Mouse (Mus musculus): ENCODE measurements around the gene Clcf1. TPM values are rescaled to one million over a fixed set of nuclear protein-coding genes. Genes with fewer than 3 reads are reported as not detected.

Clcf1 gene
- polyA plus RNA-seq (2015; fragmentation: Nextera tagmentation; extraction: Ambion mirVana) = 9.0 and 10.0 TPM in 2 replicates

GRCm38 (mm10) chr19:4214071-4214770, at the start of gene Clcf1, which contains the start of gene AC109138.7:
Gene Clcf1 (plus strand): TSS chr19:4214238.
Gene AC109138.7 (plus strand): TSS chr19:4214357.
- H3K9me3 ChIP-seq = no peaks in the 10 kb centered on the region
- peaks cover 63% of the 10 kb centered on the region for H3K4me1 ChIP-seq
- H3K4me2 ChIP-seq (replicated peaks) = peak within 1 kb of the TSS; percentile 88
- ATAC-seq (ENCODE audit: low FRiP score, low read depth) = peak; percentile 55
- peaks cover 6% of the 10 kb centered on the region; the same call in 1 of the 2 replicates for H3K27me3 ChIP-seq
- H3K27ac ChIP-seq = peak within 1 kb of the TSS; percentile 93
- peak within 1 kb of the TSS; percentile 99 for H3K9ac ChIP-seq
- H3K4me3 ChIP-seq = peak within 1 kb of the TSS; percentile 92
- no peaks in the 10 kb centered on the region for H3K36me3 ChIP-seq
- WGBS = under 1% methylated on average over 47 of the region's 49 CpGs

GRCm38 (mm10) chr19:4164721-4165120, 49.3 kb upstream of the Clcf1 start:
- Histone ChIP-seq H3K9ac (no peak overlapping the region), H3K4me2 (replicated peaks) (no peak overlapping the region), H3K9me3 (no peaks in the 10 kb centered on the region), H3K4me1 (peaks cover 15% of the 10 kb centered on the region), H3K27ac (no peak overlapping the region), H3K4me3 (no peak overlapping the region), H3K27me3 (no peaks in the 10 kb centered on the region), H3K36me3 (peaks cover 18% of the 10 kb centered on the region)
- no peak for ATAC-seq (ENCODE audit: low FRiP score, low read depth)
- 68% methylated on average over 2 of the region's 2 CpGs for WGBS

GRCm38 (mm10) chr19:4166678-4167476, 47.2 kb upstream of the Clcf1 start:
- ATAC-seq (ENCODE audit: low FRiP score, low read depth) = no peak
- no peaks in the 10 kb centered on the region for H3K27me3 ChIP-seq
- no peak overlapping the region for H3K9ac ChIP-seq
- no peak overlapping the region for H3K4me2 ChIP-seq (replicated peaks)
- 78% methylated on average over 9 of the region's 9 CpGs for WGBS
- peaks cover 35% of the 10 kb centered on the region for H3K4me1 ChIP-seq
- H3K27ac ChIP-seq = no peak overlapping the region
- H3K9me3 ChIP-seq = no peaks in the 10 kb centered on the region
- H3K36me3 ChIP-seq = 0 out of 2 replicates have a peak, but pooled peaks cover under 1% of the 10 kb centered on the region
- no peak overlapping the region for H3K4me3 ChIP-seq

- Histone ChIP-seq H3K4me3 (peak overlapping the region; percentile 52), H3K27ac (peak overlapping the region; percentile 88), H3K4me1 (peaks cover 26% of the 10 kb centered on the region), H3K36me3 (no peaks in the 10 kb centered on the region), H3K9ac (peak overlapping the region; percentile 84), H3K27me3 (no peaks in the 10 kb centered on the region), H3K9me3 (no peaks in the 10 kb centered on the region), H3K4me2 (replicated peaks) (peak overlapping the region; percentile 89)
- under 1% methylated on average over 43 of the region's 43 CpGs for WGBS
- peak; percentile 96 for ATAC-seq (ENCODE audit: low FRiP score, low read depth)
These were observed 44.7 kb upstream of the Clcf1 start for GRCm38 (mm10) chr19:4169378-4169784.

- peak overlapping the region; percentile 88 for H3K27ac ChIP-seq
- H3K27me3 ChIP-seq = no peaks in the 10 kb centered on the region
- peak overlapping the region; percentile 89 for H3K4me2 ChIP-seq (replicated peaks)
- peak; percentile 49 for ATAC-seq (ENCODE audit: low FRiP score, low read depth)
- H3K36me3 ChIP-seq = no peaks in the 10 kb centered on the region
- H3K4me1 ChIP-seq = peaks cover 26% of the 10 kb centered on the region
- H3K4me3 ChIP-seq = peak overlapping the region; percentile 52
- WGBS = 6% methylated on average over 27 of the region's 27 CpGs
- H3K9me3 ChIP-seq = no peaks in the 10 kb centered on the region
- H3K9ac ChIP-seq = peak overlapping the region; percentile 84
These were observed 44.2 kb upstream of the Clcf1 start for GRCm38 (mm10) chr19:4169810-4170209.

- ATAC-seq (ENCODE audit: low FRiP score, low read depth) = no peak
- no peaks in the 10 kb centered on the region for H3K9me3 ChIP-seq
- peak overlapping the region; percentile 45 for H3K9ac ChIP-seq
- H3K27ac ChIP-seq = no peak overlapping the region
- no peaks in the 10 kb centered on the region for H3K27me3 ChIP-seq
- H3K4me3 ChIP-seq = no peak overlapping the region
- no peak overlapping the region for H3K4me2 ChIP-seq (replicated peaks)
- peaks cover 35% of the 10 kb centered on the region for H3K4me1 ChIP-seq
- no peaks in the 10 kb centered on the region for H3K36me3 ChIP-seq
- WGBS = 77% methylated on average over 10 of the region's 10 CpGs
These were observed 43.2 kb upstream of the Clcf1 start for GRCm38 (mm10) chr19:4170723-4171392.

- no peaks in the 10 kb centered on the region for H3K9me3 ChIP-seq
- ATAC-seq (ENCODE audit: low FRiP score, low read depth) = no peak
- peak overlapping the region; percentile 45 for H3K9ac ChIP-seq
- WGBS = 66% methylated on average over 13 of the region's 13 CpGs
- H3K36me3 ChIP-seq = no peaks in the 10 kb centered on the region
- H3K4me1 ChIP-seq = peaks cover 37% of the 10 kb centered on the region
- H3K4me2 ChIP-seq (replicated peaks) = no peak overlapping the region
- H3K27ac ChIP-seq = no peak overlapping the region
- H3K27me3 ChIP-seq = no peaks in the 10 kb centered on the region
- H3K4me3 ChIP-seq = no peak overlapping the region
These were observed 42.4 kb upstream of the Clcf1 start for GRCm38 (mm10) chr19:4171393-4172290.

GRCm38 (mm10) chr19:4172925-4173324, 41.1 kb upstream of the Clcf1 start:
- H3K9ac ChIP-seq = peak overlapping the region; percentile 43; the same call in 1 of the 2 replicates
- no peak overlapping the region for H3K4me3 ChIP-seq
- H3K36me3 ChIP-seq = no peaks in the 10 kb centered on the region
- H3K27me3 ChIP-seq = peaks cover 3% of the 10 kb centered on the region; the same call in 1 of the 2 replicates
- H3K9me3 ChIP-seq = no peaks in the 10 kb centered on the region
- no peak overlapping the region for H3K27ac ChIP-seq
- no peak for ATAC-seq (ENCODE audit: low FRiP score, low read depth)
- H3K4me1 ChIP-seq = peaks cover 37% of the 10 kb centered on the region
- H3K4me2 ChIP-seq (replicated peaks) = no peak overlapping the region
- WGBS = 56% methylated on average over 11 of the region's 11 CpGs

GRCm38 (mm10) chr19:4175368-4175947, 38.6 kb upstream of the Clcf1 start, which contains the start of gene Carns1:
Gene Carns1 (minus strand): TSS chr19:4175479.
- H3K27ac ChIP-seq = no peak within 1 kb of the TSS
- 4% methylated on average over 11 of the region's 11 CpGs for WGBS
- peak within 1 kb of the TSS; percentile 3 for H3K4me3 ChIP-seq

GRCm38 (mm10) chr19:4180411-4180810, 33.6 kb upstream of the Clcf1 start:
- WGBS = 85% methylated on average over 7 of the region's 7 CpGs
- H3K27me3 ChIP-seq = peaks cover 3% of the 10 kb centered on the region; the same call in 1 of the 2 replicates
- H3K36me3 ChIP-seq = no peaks in the 10 kb centered on the region
- H3K27ac ChIP-seq = no peak overlapping the region
- peaks cover 15% of the 10 kb centered on the region for H3K4me1 ChIP-seq
- ATAC-seq (ENCODE audit: low FRiP score, low read depth) = no peak
- no peak overlapping the region for H3K9ac ChIP-seq
- no peak overlapping the region for H3K4me2 ChIP-seq (replicated peaks)
- no peaks in the 10 kb centered on the region for H3K9me3 ChIP-seq
- no peak overlapping the region for H3K4me3 ChIP-seq

More at GRCm38 (mm10) chr19:4175368-4175947, 38.6 kb upstream of the Clcf1 start, which contains the start of gene Carns1:
- Histone ChIP-seq H3K9me3 (no peaks in the 10 kb centered on the region), H3K4me2 (replicated peaks) (peak within 1 kb of the TSS; percentile 51), H3K36me3 (no peaks in the 10 kb centered on the region), H3K9ac (peak within 1 kb of the TSS; percentile 32), H3K4me1 (peaks cover 28% of the 10 kb centered on the region), H3K27me3 (peaks cover 3% of the 10 kb centered on the region; the same call in 1 of the 2 replicates)
- ATAC-seq (ENCODE audit: low FRiP score, low read depth) = 0 out of 2 replicates have a peak, but pooled peaks have one; percentile 49

All from limb, embryonic 13.5 days (tissue).